Mouse (Mus musculus) frontal cortex, adult (tissue): Measurements from ENCODE around the gene Jmjd1c.

Source experiments
- ATAC-seq: cut with Nextera tagmentation; 2 replicates; pipeline ENCODE4 v1.9.2; 2017; ENCODE audit warnings: mild to moderate bottlenecking, moderate library complexity, mixed read lengths; ENCODE audit not compliant: low TSS enrichment

Gene Jmjd1c

GRCm38 (mm10) chr10:67226109-67226508, 130.2 kb downstream of the Jmjd1c start:
- ATAC-seq = peak; percentile 64

- ATAC-seq = peak; percentile 62
These were observed 130.6 kb downstream of the Jmjd1c start for GRCm38 (mm10) chr10:67226543-67226942.

- ATAC-seq = no peak
These were observed 134.5 kb downstream of the Jmjd1c start for GRCm38 (mm10) chr10:67230439-67230838.

GRCm38 (mm10) chr10:67247145-67247544, 151.2 kb downstream of the Jmjd1c start:
- no peak for ATAC-seq

- ATAC-seq = peak; percentile 69
These were observed 153.6 kb downstream of the Jmjd1c start for GRCm38 (mm10) chr10:67249486-67249885.

GRCm38 (mm10) chr10:67250846-67251245, 154.9 kb downstream of the Jmjd1c start:
- ATAC-seq = no peak

GRCm38 (mm10) chr10:67252353-67252752, 156.4 kb downstream of the Jmjd1c start:
- ATAC-seq = peak; percentile 22; the same call in 1 of the 2 replicates

- ATAC-seq = no peak
These were observed 157.2 kb downstream of the Jmjd1c start for GRCm38 (mm10) chr10:67253115-67253514.

- ATAC-seq = peak; percentile 43
These were observed 168.9 kb downstream of the Jmjd1c start for GRCm38 (mm10) chr10:67264852-67265251.

GRCm38 (mm10) chr10:67275916-67276315, 180.0 kb downstream of the Jmjd1c start:
- ATAC-seq = no peak

- no peak for ATAC-seq
These were observed 185.9 kb downstream of the Jmjd1c start for GRCm38 (mm10) chr10:67281852-67282251.

- no peak for ATAC-seq
These were observed 186.6 kb downstream of the Jmjd1c start for GRCm38 (mm10) chr10:67282531-67282930.

GRCm38 (mm10) chr10:67283516-67283915, 187.6 kb downstream of the Jmjd1c start:
- no peak for ATAC-seq

GRCm38 (mm10) chr10:67284311-67284710, 188.4 kb downstream of the Jmjd1c start:
- peak; percentile 5; the same call in 1 of the 2 replicates for ATAC-seq

- ATAC-seq = peak; percentile 48
These were observed 188.8 kb downstream of the Jmjd1c start for GRCm38 (mm10) chr10:67284761-67285175.

GRCm38 (mm10) chr10:67285176-67285814, 189.4 kb downstream of the Jmjd1c start, which contains the start of gene Nrbf2:
TSS of gene Nrbf2 (minus strand) at chr10:67285305.
- ATAC-seq = peak; percentile 96

- ATAC-seq = peak; percentile 42; the same call in 1 of the 2 replicates
These were observed 192.0 kb downstream of the Jmjd1c start for GRCm38 (mm10) chr10:67287877-67288276.

GRCm38 (mm10) chr10:67290622-67291021, 194.7 kb downstream of the Jmjd1c start:
- no peak for ATAC-seq

- no peak for ATAC-seq
These were observed 195.2 kb downstream of the Jmjd1c start for GRCm38 (mm10) chr10:67291087-67291486.

GRCm38 (mm10) chr10:67295331-67295730, 199.4 kb downstream of the Jmjd1c start:
- ATAC-seq = no peak

- ATAC-seq = no peak
These were observed 200.1 kb downstream of the Jmjd1c start for GRCm38 (mm10) chr10:67295938-67296466.

- ATAC-seq = no peak
These were observed 200.7 kb downstream of the Jmjd1c start for GRCm38 (mm10) chr10:67296482-67297152.
